Mouse (Mus musculus) c-Kit-positive CD71-positive TER-119-negative erythroid progenitor cells, embryonic 14.5 days (primary cell): Measurements from ENCODE around the gene Abcc4.

Experiments
- DNase-seq: peaks from one replicate; pipeline ENCODE4 v3.0.0-alpha.2; 2013; ENCODE audit warnings: low read depth

Abcc4 gene

DNA sequence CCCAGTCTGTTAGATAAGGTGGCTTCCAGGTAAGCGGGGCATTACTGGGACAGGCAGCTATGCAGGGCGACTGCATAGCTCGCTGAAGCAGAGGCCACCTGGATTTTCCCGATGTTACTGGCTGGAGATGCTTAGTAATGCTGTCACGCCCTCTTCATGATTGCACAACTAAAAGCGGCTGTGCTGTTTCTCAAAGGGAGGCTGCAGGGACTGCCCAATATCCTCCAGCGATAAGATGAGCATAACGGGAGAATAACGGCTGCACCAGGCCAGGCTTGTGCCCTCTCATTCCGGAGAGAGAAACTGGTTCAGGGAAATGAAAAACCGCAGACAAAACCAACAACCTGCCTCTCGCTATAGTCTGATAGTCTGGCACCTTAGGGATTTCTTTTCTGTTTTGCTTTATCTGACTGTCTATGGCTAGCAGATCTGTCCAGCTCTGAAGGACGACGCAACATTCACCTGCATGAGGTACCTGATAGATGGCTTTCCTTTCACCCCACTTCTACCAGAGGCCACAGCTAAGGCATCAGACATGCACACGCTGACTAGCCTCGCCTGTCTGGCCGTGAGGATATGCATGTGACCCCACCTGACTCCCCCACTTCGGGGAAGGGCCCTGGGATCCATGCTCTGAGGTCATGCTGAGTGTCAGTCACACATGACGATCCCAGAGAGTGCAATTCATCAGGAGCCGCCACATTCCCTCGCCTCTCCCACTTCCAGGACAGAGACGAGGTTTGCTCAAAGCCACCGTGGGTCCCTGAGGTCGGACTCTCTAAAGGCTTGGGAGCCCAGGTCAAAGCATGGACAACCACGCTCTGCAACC, 67.4 kb downstream of the Abcc4 start:
- DNase-seq, result no peak

DNA sequence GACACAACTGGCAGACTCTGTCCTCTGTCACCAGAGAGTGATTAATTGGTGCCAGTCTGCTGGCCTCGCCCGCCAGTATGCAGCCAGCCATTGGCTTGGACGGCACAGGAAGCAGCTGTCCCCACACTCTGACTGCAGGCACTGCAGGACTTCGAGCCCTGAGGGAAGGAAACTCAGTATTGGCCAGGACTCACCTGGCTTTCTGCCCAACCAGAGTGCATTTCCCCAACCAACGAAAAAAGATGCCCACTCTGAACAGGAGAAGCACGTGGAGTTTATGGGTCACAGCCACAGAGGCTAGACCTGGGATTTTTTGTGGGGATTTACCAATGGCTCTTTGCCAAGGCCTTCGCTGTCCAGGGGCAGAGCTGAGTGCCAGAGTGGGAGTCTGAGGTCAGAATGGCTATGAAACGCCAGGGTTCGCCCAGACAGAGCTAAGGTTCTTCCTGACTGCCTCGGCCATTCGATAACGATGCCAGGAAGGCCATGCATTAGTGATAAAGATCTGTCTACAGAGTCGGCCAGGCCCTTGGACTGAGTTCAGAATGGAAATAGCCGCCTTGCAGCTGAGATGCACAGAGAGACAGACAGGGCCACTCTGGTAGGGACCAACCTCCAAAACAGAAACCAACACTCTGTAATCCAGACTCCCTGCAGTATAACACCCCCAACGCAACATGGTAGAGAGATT, 70.4 kb downstream of the Abcc4 start:
- DNase-seq, result no peak

DNA sequence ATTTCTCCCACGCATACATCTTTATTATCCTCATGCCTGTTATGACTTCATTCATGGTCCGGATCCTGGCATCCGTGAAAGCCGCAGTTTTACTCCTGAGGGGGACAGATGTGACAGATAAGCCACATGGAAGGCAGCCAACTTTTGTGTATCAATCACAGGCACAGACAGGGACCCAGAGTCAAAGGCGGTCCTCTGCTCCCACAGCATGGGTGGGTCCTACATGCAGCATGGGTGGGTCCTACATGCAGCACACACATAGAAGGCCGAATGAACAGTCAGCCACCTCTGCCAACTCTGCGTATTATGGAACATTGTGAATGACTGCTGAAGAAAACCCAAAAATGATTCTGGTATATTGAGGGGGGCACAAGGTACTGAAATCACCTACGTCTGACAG, 76.4 kb downstream of the Abcc4 start:
- no peak for DNase-seq

DNA sequence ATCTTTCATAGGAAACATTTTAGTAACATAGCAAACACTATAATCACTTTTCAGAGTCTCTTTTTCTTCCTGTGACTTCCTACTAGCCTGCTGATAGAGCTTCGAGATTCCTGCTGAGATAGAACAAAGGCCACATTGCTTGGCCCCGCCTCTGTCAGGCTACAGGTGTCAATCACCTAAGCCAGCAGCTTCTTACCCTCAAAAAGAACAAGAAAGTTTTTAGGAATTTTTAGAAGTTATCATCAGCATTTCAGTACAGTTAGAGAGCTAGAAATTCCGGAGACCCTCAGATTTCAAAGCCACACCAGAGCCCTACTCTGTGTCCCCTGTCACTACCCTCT, 84.6 kb downstream of the Abcc4 start:
- DNase-seq, result no peak

DNA sequence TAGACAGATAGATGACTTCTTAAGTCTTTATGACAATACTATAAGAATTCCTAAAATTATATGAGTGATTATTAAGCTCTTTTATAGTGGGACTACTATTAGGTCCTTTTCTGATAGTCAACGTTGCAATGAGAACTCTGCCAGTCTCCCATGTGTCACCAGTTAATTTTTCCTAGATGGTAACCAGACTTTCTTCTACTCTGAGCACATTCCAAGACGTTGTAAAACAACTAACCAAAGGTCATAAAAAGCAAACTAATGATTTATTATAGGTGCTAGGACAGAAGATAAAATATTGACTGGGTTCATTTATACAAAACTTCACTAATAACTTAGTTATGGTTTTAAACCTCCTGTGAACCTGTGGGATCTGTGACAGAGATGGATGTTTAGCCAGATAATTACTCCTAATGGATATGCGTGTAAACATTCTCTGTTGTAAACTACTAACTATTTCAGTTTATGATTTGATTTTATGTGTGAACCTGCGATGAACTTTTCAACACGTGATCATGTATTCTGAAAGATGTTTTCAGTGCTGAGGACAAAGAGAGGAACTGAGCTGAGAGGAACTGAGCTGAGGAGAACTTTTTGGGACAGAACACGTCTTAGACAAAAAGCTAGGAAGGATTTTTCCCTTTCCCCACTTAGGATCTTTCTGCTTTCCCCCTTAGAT, 85.1 kb downstream of the Abcc4 start:
- DNase-seq, result no peak

DNA sequence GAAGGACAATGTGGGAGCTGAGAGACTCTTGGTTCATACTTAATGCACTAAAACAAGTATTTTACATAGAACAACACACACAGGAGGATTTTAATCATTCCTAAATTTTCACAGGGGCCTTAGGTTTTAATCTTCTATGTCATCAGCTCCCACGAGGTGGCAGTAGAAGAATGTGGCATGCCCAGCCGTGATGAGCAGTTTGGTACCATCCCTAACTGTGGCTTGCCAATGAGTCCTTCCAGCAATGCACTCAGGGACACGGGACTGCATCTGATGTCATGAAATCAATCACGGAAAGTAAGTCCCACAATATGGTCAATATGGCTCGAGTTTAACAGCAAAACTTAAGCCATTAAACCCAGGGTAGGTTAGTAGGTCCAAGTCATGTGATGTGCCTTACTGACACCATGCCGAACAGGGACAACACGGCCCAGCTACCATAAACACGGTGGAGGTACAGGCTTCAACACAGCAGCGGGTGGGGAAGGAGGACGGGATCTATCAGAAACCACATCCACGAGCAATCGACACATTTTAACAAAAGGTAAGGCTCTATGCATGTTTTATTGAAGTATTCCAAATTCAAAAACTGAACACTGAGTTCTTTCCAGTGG, 89.2 kb downstream of the Abcc4 start:
- DNase-seq, result peak; percentile 37

DNA sequence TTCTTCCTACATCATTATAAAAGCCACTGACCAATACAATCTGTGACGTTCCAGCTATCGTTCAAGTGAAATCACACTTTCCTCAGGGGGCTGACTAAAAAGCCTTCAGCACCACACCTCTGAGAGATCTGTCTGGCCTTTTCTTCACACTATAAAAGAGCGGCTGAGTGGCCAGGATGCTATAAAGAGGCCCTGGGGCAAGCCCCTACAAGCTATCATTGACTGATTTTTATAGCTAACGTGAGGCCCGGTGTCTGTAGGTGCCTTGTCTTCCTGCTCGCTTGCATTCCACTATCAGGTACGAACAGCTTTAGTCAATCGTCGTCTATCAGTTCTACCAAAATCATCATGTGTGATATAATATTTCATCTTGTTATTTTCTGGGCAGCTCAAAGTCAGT, 92.3 kb downstream of the Abcc4 start:
- no peak for DNase-seq

DNA sequence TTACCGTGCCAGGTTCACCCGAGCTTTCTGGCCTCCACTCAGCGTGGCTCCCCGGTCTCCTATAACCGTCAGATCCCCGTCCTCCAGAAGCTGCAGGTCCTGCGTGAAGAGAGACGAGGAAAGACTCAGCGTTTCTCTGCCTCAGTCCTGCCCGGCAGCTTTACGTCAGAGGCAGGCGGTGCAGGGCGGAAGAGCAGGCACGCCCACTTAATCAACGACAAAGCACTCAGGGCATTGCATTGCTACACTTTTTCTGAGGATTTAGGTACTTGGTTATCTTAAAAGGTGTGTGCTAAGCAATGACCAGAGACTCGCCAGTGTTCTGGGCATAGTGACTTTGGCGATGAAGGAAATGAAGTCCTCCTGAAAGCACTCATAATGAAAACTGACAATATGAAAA, 94.3 kb downstream of the Abcc4 start:
- no peak for DNase-seq

DNA sequence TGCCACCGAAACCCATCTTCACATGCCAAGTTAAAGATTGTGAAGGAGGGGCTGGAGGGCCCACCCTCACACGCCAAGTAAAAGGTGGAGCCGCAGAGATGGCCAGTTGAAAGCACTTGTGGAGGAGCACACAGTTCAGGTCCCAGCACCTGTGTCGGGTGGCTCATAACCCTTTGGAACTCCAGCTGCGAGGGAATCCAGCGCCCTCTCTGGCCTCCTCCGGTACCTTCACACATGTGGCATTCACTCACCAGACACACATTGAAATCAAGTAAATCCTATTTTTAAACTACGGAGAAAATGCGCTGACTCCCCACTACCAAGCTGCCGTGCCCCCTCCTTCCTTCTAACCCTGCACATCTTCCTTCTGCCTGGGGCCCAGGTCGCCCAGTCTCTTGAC, 95.2 kb downstream of the Abcc4 start:
- no peak for DNase-seq

DNA sequence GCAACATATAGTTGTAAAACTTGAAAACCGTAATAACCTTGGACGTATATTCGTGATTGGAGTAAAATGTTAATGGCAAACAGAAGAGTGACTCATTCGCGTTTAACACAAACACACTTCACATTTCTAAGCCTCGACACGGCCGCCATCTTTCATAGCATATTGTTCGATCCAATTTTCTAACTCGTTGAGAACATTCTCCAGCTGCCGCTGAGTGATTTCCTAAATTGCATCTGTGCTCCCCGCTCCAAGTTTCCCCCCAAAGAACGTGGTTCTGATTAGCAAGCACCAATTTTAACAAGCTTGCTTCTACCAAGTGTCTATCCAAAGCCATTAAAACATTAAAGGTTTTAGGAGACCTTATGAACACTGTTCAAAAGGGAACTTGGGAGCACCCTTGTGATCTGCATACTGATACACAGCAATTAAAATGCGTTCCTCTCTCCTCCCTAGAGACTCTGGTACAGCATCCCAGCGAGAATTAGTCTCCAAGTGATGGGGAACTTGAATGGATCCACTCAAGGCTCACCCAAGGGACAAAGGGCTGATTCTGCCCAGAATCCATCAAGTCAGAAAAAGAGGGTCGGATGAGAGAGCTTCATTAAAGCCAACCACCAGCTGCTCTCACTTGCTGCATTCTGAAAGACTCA, 97.1 kb downstream of the Abcc4 start:
- DNase-seq, result no peak

DNA sequence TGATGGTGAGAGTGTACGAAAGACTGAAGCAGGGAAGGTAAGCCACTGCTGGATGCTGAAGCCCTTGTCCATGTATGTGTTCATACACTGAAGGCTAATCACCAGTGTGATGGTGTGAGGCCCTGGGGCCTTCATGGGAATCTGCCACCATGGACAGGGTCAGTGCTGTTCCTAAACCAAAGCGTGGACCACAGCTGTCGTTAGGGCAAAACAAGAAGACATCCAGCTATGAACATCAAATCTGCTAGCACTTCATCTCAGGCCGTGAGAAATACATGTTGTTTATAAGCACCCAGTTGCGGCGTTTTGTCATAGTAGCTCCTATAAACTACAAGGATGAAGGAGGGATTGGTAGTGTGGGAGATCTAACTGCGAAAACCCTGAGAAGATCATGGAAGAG, 97.7 kb downstream of the Abcc4 start:
- DNase-seq, result no peak

DNA sequence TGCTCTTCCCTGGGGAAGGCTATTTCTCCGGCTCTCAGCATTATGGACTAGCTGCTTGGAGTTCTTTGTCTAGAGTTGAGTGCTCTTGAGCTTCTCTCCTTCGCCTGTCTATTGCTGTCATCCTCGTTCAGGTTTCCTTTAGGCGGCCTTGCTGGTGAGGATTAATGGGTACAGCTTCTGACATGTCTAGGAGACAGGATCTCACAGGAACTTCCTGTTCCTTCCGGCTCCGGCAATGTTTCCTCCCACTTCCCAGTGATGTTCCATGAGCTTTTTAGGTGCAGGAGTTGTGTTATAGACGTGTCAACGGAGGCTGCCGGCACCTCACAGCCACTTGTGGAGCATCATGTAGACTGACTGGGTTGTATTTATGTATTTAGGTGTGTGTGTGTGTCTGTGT, 99.5 kb downstream of the Abcc4 start:
- DNase-seq, result no peak

DNA sequence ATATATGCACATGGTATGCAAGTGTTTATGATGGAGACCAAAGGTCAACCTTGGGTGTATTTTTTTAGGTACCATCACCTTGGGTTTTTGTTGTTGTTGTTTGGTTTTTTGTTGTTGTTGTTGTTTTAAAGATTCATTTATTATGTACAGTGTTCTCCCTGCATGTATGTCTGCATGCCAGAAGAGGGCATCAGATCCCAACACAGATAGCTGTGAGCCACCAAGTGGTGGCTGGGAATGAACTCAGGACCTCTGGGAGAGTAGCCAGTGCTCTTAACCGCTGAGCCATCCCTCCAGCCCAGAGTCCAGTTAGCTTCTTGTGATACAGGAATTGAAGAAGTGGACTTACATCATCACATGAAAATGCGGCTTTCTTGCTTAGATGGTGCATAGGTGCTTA, 101.1 kb downstream of the Abcc4 start:
- DNase-seq, result no peak

DNA sequence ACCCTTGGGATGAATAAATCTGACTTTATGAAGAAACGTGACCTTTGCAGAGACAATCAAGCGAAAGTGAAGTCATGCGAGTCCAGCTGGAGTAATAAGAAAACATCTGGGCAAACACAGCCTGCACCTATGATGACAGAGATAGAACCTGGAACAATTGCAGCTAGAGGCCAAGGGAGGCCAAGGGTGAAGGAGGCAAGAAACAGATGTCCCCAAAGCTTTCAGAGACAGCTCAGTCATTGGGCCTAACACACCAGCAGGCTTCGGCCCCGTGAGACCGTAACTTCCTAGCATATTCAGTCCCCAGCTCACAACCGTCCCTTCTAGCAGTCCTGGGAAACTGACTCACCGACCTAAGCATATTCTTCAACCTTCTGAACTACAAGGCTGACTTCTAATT, 104.0 kb downstream of the Abcc4 start:
- no peak for DNase-seq

DNA sequence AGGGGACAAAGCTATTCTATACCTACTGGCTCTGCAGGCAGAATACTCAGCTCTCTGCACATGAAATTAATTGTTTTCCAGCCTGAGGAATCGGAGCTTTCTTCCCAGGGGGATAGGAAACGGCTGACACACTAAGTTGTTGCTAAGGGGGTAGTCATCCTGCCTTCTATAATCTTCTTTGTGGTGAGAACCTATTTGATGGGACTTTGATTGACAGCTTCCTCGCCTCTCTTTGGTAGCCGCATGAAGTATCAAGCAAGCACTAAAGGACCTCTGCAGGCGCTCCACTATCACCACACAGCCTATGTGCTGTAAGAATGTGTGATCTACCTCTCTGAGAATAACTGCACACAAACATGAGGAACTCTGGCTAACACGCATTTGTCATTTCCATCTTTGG, 105.3 kb downstream of the Abcc4 start:
- DNase-seq, result no peak

DNA sequence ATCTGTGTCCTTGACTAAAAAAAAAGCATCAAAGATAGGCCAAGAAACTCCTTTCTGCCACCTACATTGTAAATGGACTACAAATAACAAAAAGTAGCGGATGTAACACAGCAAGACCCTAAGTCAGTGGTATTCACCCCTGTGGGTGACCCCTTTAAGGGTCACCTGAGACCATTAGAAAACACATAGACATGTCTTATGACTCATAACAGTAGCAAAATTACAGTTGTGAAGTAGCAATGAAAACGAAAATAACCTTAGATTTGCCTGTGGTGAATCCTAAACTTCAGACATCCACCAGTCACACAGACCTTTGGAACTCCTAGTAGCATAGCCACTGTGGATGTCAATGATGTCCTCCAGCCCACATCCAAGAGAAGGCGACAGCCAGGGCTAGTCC, 107.3 kb downstream of the Abcc4 start:
- no peak for DNase-seq

DNA sequence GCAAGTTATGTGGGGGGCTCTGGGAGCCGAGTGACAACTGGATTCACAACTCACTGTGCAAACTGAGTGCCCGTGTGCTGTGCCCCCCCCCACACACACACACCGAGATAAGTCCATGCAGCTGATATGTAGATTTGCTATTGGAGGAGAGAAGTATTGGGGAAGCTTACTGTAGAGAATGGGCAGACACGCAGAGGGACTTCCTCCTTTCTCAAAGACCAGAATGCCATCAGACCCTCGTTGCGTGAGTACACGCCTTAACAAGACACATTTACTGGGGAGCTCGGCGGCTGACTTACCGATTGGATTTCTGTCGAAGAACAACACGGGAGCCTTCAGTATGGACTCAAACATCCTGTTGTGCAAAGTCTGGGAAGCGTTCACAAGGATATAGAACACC, 111.6 kb downstream of the Abcc4 start:
- no peak for DNase-seq

DNA sequence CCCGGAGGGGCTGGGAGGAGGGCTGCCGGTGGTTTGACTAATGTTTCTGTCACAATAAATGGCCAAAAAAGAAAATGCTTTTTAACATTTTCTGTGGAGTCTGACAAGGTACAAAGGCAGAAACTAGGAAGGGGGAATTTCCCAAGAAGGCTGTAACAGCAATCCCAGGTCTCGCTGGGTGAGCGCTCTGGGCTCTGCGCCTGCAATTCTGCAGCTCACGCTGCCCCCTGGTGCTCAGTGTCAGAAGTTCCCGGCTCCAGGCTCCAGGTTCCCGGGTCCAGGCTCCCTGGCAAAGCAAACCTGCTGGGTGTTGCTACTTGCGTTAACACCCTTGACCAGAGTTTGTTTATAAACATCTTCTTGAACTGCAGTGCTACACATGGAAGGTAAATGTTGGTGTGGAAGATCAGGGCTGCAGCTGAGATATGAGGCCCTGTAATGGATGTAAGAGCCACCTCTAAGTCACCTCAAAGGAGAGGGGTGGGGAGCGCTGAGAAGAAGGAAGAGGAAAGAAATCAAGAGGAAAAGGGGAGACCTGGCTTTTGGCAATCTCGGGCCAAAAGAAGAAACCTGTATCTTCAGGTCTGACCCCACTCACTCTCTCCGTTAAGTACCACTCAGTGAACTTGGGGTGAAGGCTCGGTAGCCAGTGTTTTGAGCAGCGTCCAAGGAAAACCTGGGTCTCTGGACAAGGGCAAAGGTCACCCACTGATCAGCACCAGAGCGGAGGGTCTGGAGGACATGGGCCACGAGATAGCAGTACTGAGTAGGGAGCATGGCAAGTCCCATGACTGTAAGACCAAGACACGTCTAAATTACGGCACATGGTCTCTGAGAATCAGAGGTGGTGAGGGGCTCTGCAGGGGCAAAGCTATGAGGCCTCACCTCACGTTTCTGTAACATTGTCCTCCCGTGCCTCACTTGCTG, 114.3 kb downstream of the Abcc4 start:
- DNase-seq, result peak; percentile 17

DNA sequence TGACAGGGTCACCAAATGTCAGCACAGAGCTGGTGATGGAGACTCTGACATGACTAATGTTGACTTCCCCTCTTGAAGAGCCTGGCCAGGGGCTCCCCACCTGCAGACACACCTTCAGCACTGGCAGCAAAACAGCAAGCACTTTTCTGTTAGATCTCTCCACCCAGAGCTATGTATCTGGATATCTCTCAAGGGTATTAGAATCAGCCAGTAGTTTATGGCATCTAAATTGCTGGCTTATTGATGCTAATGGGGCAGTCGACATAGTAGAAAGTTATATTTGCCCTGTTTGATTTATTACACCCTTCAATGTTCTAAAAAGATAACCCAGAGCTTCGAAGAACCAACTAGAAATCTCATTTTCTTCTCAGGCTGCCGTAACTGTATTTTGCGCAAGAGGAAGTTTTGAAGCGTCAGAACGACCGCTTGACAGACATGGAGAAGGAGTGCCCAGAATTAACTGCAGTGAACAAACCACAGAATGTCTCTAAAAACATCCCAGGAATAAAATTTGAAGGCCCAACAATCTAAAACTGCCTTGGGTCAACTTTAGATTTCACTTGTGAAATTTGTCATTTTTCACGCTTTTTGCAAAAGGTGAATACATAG, 123.6 kb downstream of the Abcc4 start:
- no peak for DNase-seq

DNA sequence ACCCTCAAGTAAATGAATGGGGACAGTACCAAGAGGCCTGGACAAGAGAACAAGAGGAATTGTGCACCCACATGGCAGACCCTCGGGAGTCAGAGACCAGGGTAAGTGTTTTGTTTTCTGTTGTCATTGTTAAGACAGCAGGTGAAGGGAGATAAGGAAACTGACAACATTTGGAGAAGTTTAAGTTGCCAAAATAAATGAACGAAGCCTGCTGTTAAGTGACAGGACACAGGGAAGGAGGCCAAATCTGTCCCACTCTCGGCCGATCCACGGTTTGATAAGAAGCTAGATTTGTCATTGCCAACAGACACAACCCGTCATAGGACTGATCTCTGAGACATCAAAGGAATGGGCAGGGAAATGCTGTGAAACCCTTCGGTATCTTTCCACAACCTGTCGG, 124.3 kb downstream of the Abcc4 start:
- no peak for DNase-seq
